Mouse (Mus musculus) limb, embryonic 14.5 days (tissue): Measurements from ENCODE around the gene Nxn. TPM values are rescaled to one million over a fixed set of nuclear protein-coding genes. Genes with fewer than 3 reads are reported as not detected.

Experiments
- ATAC-seq: fragments of 200-750 bp; cut with Nextera tagmentation; 2 replicates; pipeline ENCODE4 v1.8.0; 2017; ENCODE audit warnings: low read depth, moderate number of reproducible peaks, moderate TSS enrichment; ENCODE audit not compliant: low FRiP score
- DNase-seq: peaks from one replicate; pipeline ENCODE4 v3.0.0-alpha.2; 2015; ENCODE audit warnings: low spot score
- H3K27ac ChIP-seq: fragments of 300-500 bp; sonication (generic); replicated peaks from 2 replicates; pipeline ENCODE4 v1.5.1; 2014; ENCODE audit warnings: low read depth, mild to moderate bottlenecking, low read length, moderate library complexity, mixed read lengths
- H3K27me3 ChIP-seq: fragments of 300-500 bp; sonication (generic); 2 replicates; pipeline ENCODE4 v1.6.1; 2014; ENCODE audit warnings: low read length, mixed read lengths; ENCODE audit not compliant: control insufficient read depth, insufficient read depth
- H3K36me3 ChIP-seq: fragments of 300-500 bp; sonication (generic); 2 replicates; pipeline ENCODE4 v1.6.1; 2014; ENCODE audit warnings: mild to moderate bottlenecking, low read length, moderate library complexity, mixed read lengths; ENCODE audit not compliant: control insufficient read depth, insufficient read depth
- H3K4me1 ChIP-seq: fragments of 300-500 bp; sonication (generic); 2 replicates; pipeline ENCODE4 v1.6.1; 2014; ENCODE audit warnings: antibody characterized with exemption, low read length, mixed read lengths; ENCODE audit not compliant: control insufficient read depth, insufficient read depth
- H3K4me2 ChIP-seq: fragments of 300-500 bp; sonication (generic); replicated peaks from 2 replicates; pipeline ENCODE4 v1.6.1; 2014; ENCODE audit warnings: low read depth, mild to moderate bottlenecking, low read length, moderate library complexity; ENCODE audit not compliant: severe bottlenecking
- H3K4me3 ChIP-seq: fragments of 300-500 bp; sonication (generic); replicated peaks from 2 replicates; pipeline ENCODE4 v1.5.1; 2014; ENCODE audit warnings: low read length
- H3K9ac ChIP-seq: fragments of 300-500 bp; sonication (generic); 2 replicates; pipeline ENCODE4 v1.6.1; 2014; ENCODE audit warnings: mild to moderate bottlenecking, low read depth, low read length, moderate library complexity; ENCODE audit not compliant: severe bottlenecking
- H3K9me3 ChIP-seq: fragments of 300-500 bp; sonication (generic); 2 replicates; pipeline ENCODE4 v1.6.1; 2016; ENCODE audit warnings: low read length; ENCODE audit not compliant: control insufficient read depth
- POLR2A ChIP-seq: fragments of 200-500 bp; IDR thresholded peaks from 2 replicates; pipeline ENCODE4 v1.8.0; 2012; ENCODE audit warnings: inconsistent platforms, mild to moderate bottlenecking, moderate library complexity, borderline replicate concordance; ENCODE audit not compliant: insufficient read depth, insufficient read length; ENCODE audit errors: extremely low read depth
- WGBS: fragments of 180-500 bp; shearing (Covaris S2); extraction: QIAGEN DNeasy Blood & Tissue Kit; methylation state at CpG from one replicate; pipeline ENCODE4 v1.1.7; 2014; 5-methylcytosine and 5-hydroxymethylcytosine counted together
- polyA plus RNA-seq, 2 experiments: library from polyadenylated mRNA; depleted of rRNA in 1 of 2; stranded (reverse) in 1 of 2; unstranded in 1 of 2; fragments of >200 nt; fragmentation: Nextera tagmentation in 1 of 2; extraction: Ambion mirVana in 1 of 2; gene quantifications; 2 replicates each; pipeline versions ENCODE4 v1.2.1 to v1.2.3; 2012 to 2014

The Nxn gene
- polyA plus RNA-seq, 2 experiments = 69.9 to 78.1 TPM

DNA sequence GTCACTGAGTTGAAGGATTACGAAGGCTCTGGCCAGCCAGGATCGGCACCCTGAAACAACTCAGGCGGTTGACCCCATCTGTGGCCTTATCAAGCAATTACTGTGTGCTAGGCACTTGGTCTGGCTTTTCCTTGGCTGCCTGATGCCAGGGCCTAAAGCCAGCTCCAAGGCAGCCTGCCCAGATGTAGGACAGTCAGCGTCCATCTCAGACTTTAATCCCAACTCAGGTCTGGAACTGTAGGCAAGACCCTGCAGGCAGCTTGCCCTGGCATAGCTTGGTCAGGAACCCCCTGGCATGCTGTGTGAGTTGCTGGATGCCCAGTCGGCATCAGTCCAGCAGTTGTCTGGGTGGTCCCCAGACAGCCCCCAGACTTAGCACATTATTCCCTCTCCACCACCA is 37.1 kb upstream of the Nxn start:
- no peak for ATAC-seq
- WGBS = 74% methylated on average over 5 of the region's 5 CpGs
- Histone ChIP-seq H3K27ac (no peak overlapping the region), H3K4me2 (peak overlapping the region; percentile 70), H3K4me1 (peaks cover 59% of the 10 kb centered on the region), H3K9me3 (no peaks in the 10 kb centered on the region), H3K36me3 (0 out of 2 replicates have a peak, but pooled peaks cover 14% of the 10 kb centered on the region), H3K27me3 (no peaks in the 10 kb centered on the region), H3K4me3 (peak overlapping the region; percentile 47; the same call in 1 of the 2 replicates), H3K9ac (peak overlapping the region; percentile 59; the same call in 1 of the 2 replicates)
- no peak for DNase-seq
- no peak for TF ChIP-seq POLR2A

- H3K4me1 ChIP-seq = peaks cover 45% of the 10 kb centered on the region
- TF ChIP-seq POLR2A = no peak
- peaks cover 7% of the 10 kb centered on the region; the same call in 1 of the 2 replicates for H3K36me3 ChIP-seq
- H3K27me3 ChIP-seq = no peaks in the 10 kb centered on the region
- 11% methylated on average over 6 of the region's 6 CpGs for WGBS
- no peak overlapping the region for H3K4me2 ChIP-seq
- H3K9me3 ChIP-seq = no peaks in the 10 kb centered on the region
- ATAC-seq (peak; percentile 73), DNase-seq (peak; percentile 77)
- no peak overlapping the region for H3K4me3 ChIP-seq
- no peak overlapping the region; the same call in 1 of the 2 replicates for H3K9ac ChIP-seq
- peak overlapping the region; percentile 88 for H3K27ac ChIP-seq
Observed at GRCm38 (mm10) chr11:76429966-76430631, 31.2 kb upstream of the Nxn start.

DNA sequence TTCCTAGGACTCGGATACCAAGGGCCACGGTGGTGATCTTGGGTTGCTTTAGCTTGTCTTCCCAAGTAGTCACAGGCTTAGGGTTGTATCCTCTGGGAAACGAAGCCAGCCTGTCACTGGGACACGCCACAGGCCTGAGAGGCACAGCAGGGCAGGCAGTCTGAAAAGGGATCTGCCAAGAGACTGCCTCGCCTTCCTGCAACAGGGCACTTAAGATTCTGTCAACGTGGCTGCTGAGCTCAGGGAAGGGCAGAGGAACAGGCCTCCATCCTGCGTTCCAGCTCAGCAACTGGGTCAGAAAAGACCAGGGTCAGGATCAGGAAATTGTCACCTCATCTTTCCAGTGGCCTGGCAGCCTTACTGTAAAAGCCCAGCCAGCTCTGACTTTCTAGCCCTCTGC is 30.6 kb upstream of the Nxn start:
- Histone ChIP-seq H3K9ac (peak overlapping the region; percentile 31; the same call in 1 of the 2 replicates), H3K27me3 (no peaks in the 10 kb centered on the region), H3K4me1 (peaks cover 40% of the 10 kb centered on the region), H3K9me3 (no peaks in the 10 kb centered on the region), H3K4me2 (no peak overlapping the region), H3K27ac (peak overlapping the region; percentile 88), H3K4me3 (no peak overlapping the region), H3K36me3 (peaks cover 13% of the 10 kb centered on the region)
- 36% methylated on average over 7 of the region's 7 CpGs for WGBS
- no peak for TF ChIP-seq POLR2A
- no peak for DNase-seq
- ATAC-seq = no peak

DNA sequence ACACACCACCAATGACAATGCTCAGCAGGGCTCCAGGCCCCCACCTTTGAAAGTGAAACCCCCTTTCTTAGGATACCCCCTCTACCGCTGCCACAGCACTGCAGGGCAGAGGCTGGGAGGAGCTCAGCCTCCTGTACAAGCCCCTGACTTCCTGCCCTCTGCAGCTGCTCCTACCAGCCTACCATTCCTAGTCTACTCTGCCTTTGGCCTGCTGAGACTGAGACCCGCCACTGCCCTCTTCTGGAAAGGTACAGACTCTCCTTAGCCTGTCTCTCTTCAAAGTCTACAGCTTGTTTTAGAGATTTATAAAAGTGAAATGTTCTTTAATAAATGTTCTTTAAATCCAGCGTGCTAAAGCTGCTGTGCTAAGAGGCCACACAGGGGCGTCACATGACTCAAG is 30.1 kb upstream of the Nxn start:
- Histone ChIP-seq H3K4me3 (no peak overlapping the region), H3K4me1 (peaks cover 35% of the 10 kb centered on the region), H3K9ac (peak overlapping the region; percentile 31; the same call in 1 of the 2 replicates), H3K36me3 (peaks cover 18% of the 10 kb centered on the region), H3K9me3 (no peaks in the 10 kb centered on the region), H3K27ac (peak overlapping the region; percentile 88), H3K27me3 (no peaks in the 10 kb centered on the region), H3K4me2 (no peak overlapping the region)
- no peak for DNase-seq
- WGBS = 30% methylated on average over 4 of the region's 4 CpGs
- no peak for TF ChIP-seq POLR2A
- 0 out of 2 replicates have a peak, but pooled peaks have one; percentile 24 for ATAC-seq

DNA sequence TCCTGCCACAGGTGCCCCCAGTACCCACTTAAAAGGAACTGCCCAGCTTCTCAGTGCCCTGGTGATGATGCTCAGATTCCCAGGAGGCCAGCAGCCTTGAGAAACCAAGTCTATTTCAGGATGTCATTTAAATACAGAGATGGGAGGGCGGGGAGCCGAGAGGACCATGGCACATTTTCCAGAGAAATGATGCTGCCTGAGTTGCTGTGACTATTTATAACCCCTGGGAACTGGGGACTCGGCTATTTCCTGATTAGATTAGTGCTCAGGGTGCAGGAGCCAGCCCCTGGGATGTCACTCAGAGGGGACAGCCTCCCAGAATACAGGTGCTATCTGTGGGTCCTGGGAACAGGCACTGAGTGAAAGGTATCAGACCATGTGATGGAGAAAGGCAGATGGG is 28.8 kb upstream of the Nxn start:
- no peak for DNase-seq
- TF ChIP-seq POLR2A = no peak
- Histone ChIP-seq H3K9ac (no peak overlapping the region), H3K4me2 (no peak overlapping the region), H3K27ac (no peak overlapping the region), H3K36me3 (peaks cover 31% of the 10 kb centered on the region), H3K4me3 (no peak overlapping the region), H3K9me3 (no peaks in the 10 kb centered on the region), H3K27me3 (no peaks in the 10 kb centered on the region), H3K4me1 (peaks cover 29% of the 10 kb centered on the region)
- no peak for ATAC-seq
- 62% methylated on average over 3 of the region's 3 CpGs for WGBS

DNA sequence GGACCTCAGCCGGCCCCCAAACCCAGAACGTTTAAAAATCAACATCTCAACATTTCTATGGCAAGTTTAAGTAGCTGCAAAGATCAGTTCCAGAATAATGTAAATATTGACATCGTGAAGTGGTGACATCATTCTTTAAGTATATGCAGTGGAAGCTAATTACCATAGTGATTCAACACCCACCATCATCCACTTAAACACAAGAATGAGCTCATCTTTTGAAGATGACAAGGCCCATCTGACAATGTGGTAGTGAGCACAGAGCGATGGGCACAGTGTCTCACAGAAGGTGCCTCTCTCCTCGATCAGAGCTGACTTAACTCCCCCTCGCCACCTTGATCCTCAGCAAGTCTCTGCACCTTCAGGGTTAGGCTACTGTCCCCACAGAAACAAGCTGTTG is 26.8 kb upstream of the Nxn start:
- no peak for DNase-seq
- Histone ChIP-seq H3K36me3 (peaks cover 42% of the 10 kb centered on the region), H3K4me3 (no peak overlapping the region), H3K4me2 (no peak overlapping the region), H3K27me3 (no peaks in the 10 kb centered on the region), H3K9ac (no peak overlapping the region), H3K4me1 (peaks cover 20% of the 10 kb centered on the region), H3K27ac (no peak overlapping the region), H3K9me3 (no peaks in the 10 kb centered on the region)
- no peak for ATAC-seq
- WGBS = 84% methylated on average over 6 of the region's 6 CpGs
- TF ChIP-seq POLR2A = no peak
